In genomic region chr8:122717869-122718509, GRCm38 (mm10) we compare ENCODE assay signal across 29 mouse cellular contexts. TPM values are rescaled to one million over a fixed set of nuclear protein-coding genes. Genes with fewer than 3 reads are reported as not detected.
DNase-seq lines count a peak whose midpoint lies in the region; ATAC-seq and TF ChIP-seq lines count a peak whose summit lies in the region.
"Had no signal": no experiment of that assay in that cellular context is flagged by ENCODE, and none has a peak within 500 bp of the region (broad histone marks: within the 10 kb centered on the region; RNA-seq: fewer than 3 reads in every experiment).

No protein-coding gene starts in this region.

- peaks cover 2% of the 10 kb centered on the region; the same call in 1 of the 2 replicates for H3K27me3 ChIP-seq in midbrain, embryonic 11.5 days (ENCODE audit: control insufficient read depth, insufficient read depth, low read length)
- no peaks in the 10 kb centered on the region for H3K27me3 ChIP-seq in midbrain, embryonic 15.5 days (replicated peaks)
- H3K27me3 ChIP-seq in CH12.LX (replicated peaks), result peaks cover 10% of the 10 kb centered on the region
- H3K27me3 ChIP-seq in megakaryocyte, embryonic 14.5 days (replicated peaks), result peaks cover 31% of the 10 kb centered on the region
- H3K27me3 ChIP-seq: forebrain, embryonic 15.5 days; neural tube, embryonic 15.5 days had no signal

- TF ChIP-seq CTCF in CH12.LX (conservative IDR thresholded peaks at IDR 0.05 in 1 of 2, IDR thresholded peaks at IDR 0.05 in 1 of 2; ENCODE audit: low read depth in 2 of 2, low read length in 2 of 2), result no peak

- TF ChIP-seq RAD21 in CH12.LX (IDR thresholded peaks at IDR 0.05; ENCODE audit: low read depth, low read length), result no peak; the same call in 1 of the 2 replicates

- intact Hi-C loops in gastrocnemius, postnatal 36 days (cut with DNase I), result no loop called here

- no peak for ATAC-seq in midbrain, embryonic 11.5 days (ENCODE audit: low FRiP score)
- ATAC-seq in midbrain, embryonic 15.5 days (replicated peaks), result no peak
- 0 out of 2 replicates have a peak, but pooled peaks have one; percentile 6 for ATAC-seq in common myeloid progenitor, adult 5-6 weeks (replicated peaks; ENCODE audit: low read depth, poor library complexity, severe bottlenecking)
- ATAC-seq: forebrain, embryonic 15.5 days; Patski had no signal

- DNase-seq in midbrain, embryonic 11.5 days (ENCODE audit: low spot score, missing footprints), result peak; percentile 62
- no peak for DNase-seq in CH12.LX (ENCODE audit: extremely low read depth)
- no peak for DNase-seq in right cerebral cortex, adult 18-20 months
- DNase-seq in gastrocnemius, postnatal 36 days, result no peak
- DNase-seq: adrenal gland, postnatal 10 days; B cell, adult 2 months; cerebellum, adult 9-10 months; cerebellum, postnatal 36 days; gastrocnemius, postnatal 25 days; heart, adult 2 months; heart, postnatal 10 days; kidney, postnatal 14 days; lung, postnatal 10 days; retina, postnatal 1 day; right cerebral cortex, postnatal 25 days; thymus, postnatal 4 days had no signal

- H3K9ac ChIP-seq in midbrain, embryonic 11.5 days (ENCODE audit: low read length), result no peak overlapping the region
- no peak overlapping the region for H3K9ac ChIP-seq in midbrain, embryonic 15.5 days
- no peak overlapping the region for H3K9ac ChIP-seq in CH12.LX (ENCODE audit: insufficient read depth, low read depth)
- H3K9ac ChIP-seq: embryonic facial prominence, embryonic 13.5 days; forebrain, embryonic 15.5 days; heart, embryonic 13.5 days; hindbrain, embryonic 14.5 days; neural tube, embryonic 15.5 days; stomach, embryonic 15.5 days had no signal

- H3K27ac ChIP-seq in midbrain, embryonic 11.5 days (ENCODE audit: low read depth, low read length), result no peak overlapping the region
- no peak overlapping the region for H3K27ac ChIP-seq in midbrain, embryonic 15.5 days
- no peak overlapping the region for H3K27ac ChIP-seq in CH12.LX (ENCODE audit: insufficient read depth, low read depth)
- H3K27ac ChIP-seq: embryonic facial prominence, embryonic 13.5 days; forebrain, embryonic 10.5 days; forebrain, embryonic 15.5 days; heart, adult 2 months; heart, embryonic 13.5 days; hindbrain, embryonic 14.5 days; macrophage; midbrain, embryonic 10.5 days; neural tube, embryonic 15.5 days; stomach, embryonic 15.5 days had no signal

- dilution Hi-C loops in CH12.LX (cut with MboI; ENCODE audit: extremely low pct_ligation_motif_present, extremely low pct_unique_long_range_greater_than_20kb, low sequenced_read_pairs), result no loop called here

- H3K9me3 ChIP-seq in midbrain, embryonic 11.5 days (ENCODE audit: control insufficient read depth, low read length), result no peaks in the 10 kb centered on the region
- H3K9me3 ChIP-seq in midbrain, embryonic 15.5 days, result no peaks in the 10 kb centered on the region
- H3K9me3 ChIP-seq in CH12.LX (replicated peaks; ENCODE audit: low read length), result no peaks in the 10 kb centered on the region
- no peaks in the 10 kb centered on the region for H3K9me3 ChIP-seq in megakaryocyte, embryonic 14.5 days
- H3K9me3 ChIP-seq: embryonic facial prominence, embryonic 13.5 days; forebrain, embryonic 10.5 days; forebrain, embryonic 15.5 days; heart, embryonic 13.5 days; midbrain, embryonic 10.5 days; neural tube, embryonic 15.5 days; stomach, embryonic 15.5 days had no signal

- H3K79me2 ChIP-seq in CH12.LX (replicated peaks; ENCODE audit: control insufficient read depth, extremely low read depth, insufficient read depth, poor library complexity, severe bottlenecking), result no peaks in the 10 kb centered on the region

- no peak for TF ChIP-seq POLR2A in CH12.LX (IDR thresholded peaks at IDR 0.05; ENCODE audit: low read depth, low read length)

- H3K4me2 ChIP-seq in midbrain, embryonic 11.5 days, result no peak overlapping the region
- H3K4me2 ChIP-seq in midbrain, embryonic 15.5 days, result no peak overlapping the region
- H3K4me2 ChIP-seq in CH12.LX (ENCODE audit: insufficient read depth, low read depth, poor library complexity, severe bottlenecking), result no peak overlapping the region
- H3K4me2 ChIP-seq: embryonic facial prominence, embryonic 13.5 days; forebrain, embryonic 15.5 days; heart, embryonic 13.5 days; hindbrain, embryonic 14.5 days; neural tube, embryonic 15.5 days; stomach, embryonic 15.5 days had no signal

- peak; percentile 69; the same call in 1 of the 2 replicates for TF ChIP-seq EP300 in CH12.LX (IDR thresholded peaks at IDR 0.05; ENCODE audit: low read length)

- in situ Hi-C loops in CH12.LX (cut with MboI; ENCODE audit: low pct_ligation_motif_present, low pct_unique_long_range_greater_than_20kb, low sequenced_read_pairs), result loop anchor here (5.0 kb wide), 2 partner anchors 39 to 79 kb away; no protein-coding TSS in a partner anchor

- WGBS in midbrain, embryonic 11.5 days, result 93% methylated on average over 10 of the region's 10 CpGs
- WGBS in midbrain, embryonic 15.5 days, result 86% methylated on average over 10 of the region's 10 CpGs

- peaks cover 9% of the 10 kb centered on the region; the same call in 1 of the 2 replicates for H3K4me1 ChIP-seq in midbrain, embryonic 11.5 days (ENCODE audit: control insufficient read depth, insufficient read depth, low read length)
- H3K4me1 ChIP-seq in midbrain, embryonic 15.5 days, result peaks cover 28% of the 10 kb centered on the region
- H3K4me1 ChIP-seq in CH12.LX (ENCODE audit: control insufficient read depth in 1 of 2, insufficient read depth in 2 of 2), result peaks cover 22 to 46% of the 10 kb centered on the region in 2 experiments
- H3K4me1 ChIP-seq in megakaryocyte, embryonic 14.5 days, result peaks cover 99% of the 10 kb centered on the region

- H3K36me3 ChIP-seq in midbrain, embryonic 11.5 days (ENCODE audit: control insufficient read depth, insufficient read depth, low read length), result no peaks in the 10 kb centered on the region
- H3K36me3 ChIP-seq in midbrain, embryonic 15.5 days (replicated peaks), result no peaks in the 10 kb centered on the region
- no peaks in the 10 kb centered on the region for H3K36me3 ChIP-seq in CH12.LX (replicated peaks in 1 of 2; ENCODE audit: control insufficient read depth in 1 of 2, insufficient read depth in 1 of 2, low read length in 1 of 2)
- no peaks in the 10 kb centered on the region for H3K36me3 ChIP-seq in megakaryocyte, embryonic 14.5 days (replicated peaks; ENCODE audit: low read length)
- H3K36me3 ChIP-seq: embryonic facial prominence, embryonic 13.5 days; forebrain, embryonic 10.5 days; forebrain, embryonic 15.5 days; heart, embryonic 13.5 days; midbrain, embryonic 10.5 days; neural tube, embryonic 15.5 days; stomach, embryonic 15.5 days had no signal

- no peak overlapping the region for H3K4me3 ChIP-seq in midbrain, embryonic 11.5 days (ENCODE audit: low read depth, low read length)
- H3K4me3 ChIP-seq in midbrain, embryonic 15.5 days, result no peak overlapping the region
- H3K4me3 ChIP-seq in CH12.LX (replicated peaks in 1 of 3; ENCODE audit: low read depth in 2 of 3, low read length in 2 of 3, poor library complexity in 1 of 3), result no peak overlapping the region
- H3K4me3 ChIP-seq in megakaryocyte, embryonic 14.5 days (replicated peaks), result peak overlapping the region; percentile 43
- H3K4me3 ChIP-seq: embryonic facial prominence, embryonic 13.5 days; forebrain, embryonic 10.5 days; forebrain, embryonic 15.5 days; heart, adult 2 months; heart, embryonic 13.5 days; midbrain, embryonic 10.5 days; neural tube, embryonic 15.5 days; stomach, embryonic 15.5 days had no signal

TF ChIP-seq in CH12.LX, 34 proteins besides CTCF, POLR2A, EP300 and RAD21:
- TF ChIP-seq TCF12 (IDR thresholded peaks at IDR 0.05; ENCODE audit: low read depth, low read length) (peak; percentile 97), MAX (IDR thresholded peaks at IDR 0.05; ENCODE audit: low read length) (peak; percentile 41; the same call in 1 of the 2 replicates), ETS1 (conservative IDR thresholded peaks at IDR 0.05; ENCODE audit: low read depth, low read length) (peak; percentile 22; the same call in 1 of the 2 replicates), CHD2 (IDR thresholded peaks at IDR 0.05; ENCODE audit: low read length) (peak; percentile 27; the same call in 1 of the 2 replicates), IRF4 (IDR thresholded peaks at IDR 0.05; ENCODE audit: low read depth, low read length) (peak; percentile 21; the same call in 1 of the 2 replicates), MEF2A (IDR thresholded peaks at IDR 0.05; ENCODE audit: borderline replicate concordance, low read depth, low read length) (peak; percentile 26; the same call in 1 of the 2 replicates), SIN3A (IDR thresholded peaks at IDR 0.05; ENCODE audit: low read length) (peak; percentile 37; the same call in 1 of the 2 replicates), ELF1 (IDR thresholded peaks at IDR 0.05; ENCODE audit: low read depth, low read length) (no peak), GABPA (IDR thresholded peaks at IDR 0.05; ENCODE audit: insufficient replicate concordance, low read depth, low read length) (no peak), BHLHE40 (IDR thresholded peaks at IDR 0.05; ENCODE audit: low read depth, low read length) (0 out of 2 replicates have a peak, but pooled peaks have one; percentile 37), MAZ (IDR thresholded peaks at IDR 0.05; ENCODE audit: low read depth, low read length) (no peak)

RNA-seq across cellular contexts. Expression of gene Cbfa2t3, which starts 19.1 kb away (rescaled TPM):
- polyA plus RNA-seq in midbrain, embryonic 11.5 days (2014; fragmentation: Nextera tagmentation; extraction: Ambion mirVana), result 6.1 and 6.4 TPM in 2 replicates
- polyA plus RNA-seq in midbrain, embryonic 15.5 days (2015; fragmentation: Nextera tagmentation; extraction: Ambion mirVana), result 20.2 and 21.4 TPM in 2 replicates
- total RNA-seq in CH12.LX (2012; rRNA removed) (2.1 and 3.4 TPM in 2 replicates), CH12.LX (2014; rRNA removed) (0.43 and 0.47 TPM in 2 replicates)
- polyA plus RNA-seq in CH12.LX (2012; ENCODE audit: insufficient read length, low read depth), result 16.5 and 22.6 TPM in 2 replicates
- total RNA-seq in common myeloid progenitor, adult 5-6 weeks (2017), result 9.0 and 28.2 TPM in 2 replicates
- 54.9 and 189 TPM in 2 replicates for polyA plus RNA-seq in megakaryocyte, embryonic 14.5 days (2012; ENCODE audit: insufficient read depth, low replicate concordance)
- total RNA-seq in gastrocnemius, postnatal 36 days (2021), result 10 to 100 TPM; 17.0 to 18.7 TPM

RNA-seq across cellular contexts. Expression of gene Acsf3, which starts 57.3 kb away (rescaled TPM):
- polyA plus RNA-seq in midbrain, embryonic 11.5 days (2014; fragmentation: Nextera tagmentation; extraction: Ambion mirVana), result 13.9 and 14.9 TPM in 2 replicates
- 16.4 and 18.3 TPM in 2 replicates for polyA plus RNA-seq in midbrain, embryonic 15.5 days (2015; fragmentation: Nextera tagmentation; extraction: Ambion mirVana)
- total RNA-seq in CH12.LX (2012; rRNA removed) (8.8 and 9.0 TPM in 2 replicates), CH12.LX (2014; rRNA removed) (2.0 and 2.2 TPM in 2 replicates)
- polyA plus RNA-seq in CH12.LX (2012; ENCODE audit: insufficient read length, low read depth), result 10.4 and 12.7 TPM in 2 replicates
- total RNA-seq in common myeloid progenitor, adult 5-6 weeks (2017), result 7.3 and 7.9 TPM in 2 replicates
- polyA plus RNA-seq in megakaryocyte, embryonic 14.5 days (2012; ENCODE audit: insufficient read depth, low replicate concordance), result 9.9 and 23.1 TPM in 2 replicates
- total RNA-seq in gastrocnemius, postnatal 36 days (2021), result 10 to 100 TPM; 12.5 to 14.2 TPM
